Mouse (Mus musculus) CD8-positive naive resting alpha-beta T cell, adult 2 months (primary cell): ENCODE data around the gene Jam2.

Experiments
- DNase-seq, 2 experiments: peaks; one replicate each; pipeline ENCODE4 v3.0.0; 2022; ENCODE audit warnings: low read depth in 2 of 2, low spot score in 2 of 2

Gene Jam2

GRCm38 (mm10) chr16:84778861-84779630 lies 5.1 kb downstream of the Jam2 start:
- no peak for DNase-seq

- no peak for DNase-seq
Measured at GRCm38 (mm10) chr16:84779718-84780117, 5.8 kb downstream of the Jam2 start.

- DNase-seq, result no peak
Measured at GRCm38 (mm10) chr16:84783279-84783678, 9.4 kb downstream of the Jam2 start.

GRCm38 (mm10) chr16:84784966-84785365 lies 11.0 kb downstream of the Jam2 start:
- DNase-seq, result no peak

- DNase-seq, result no peak
Measured at GRCm38 (mm10) chr16:84790595-84791165, 16.8 kb downstream of the Jam2 start.

- DNase-seq, result no peak
Measured at GRCm38 (mm10) chr16:84793401-84793800, 19.5 kb downstream of the Jam2 start.

- DNase-seq, result no peak
Measured at GRCm38 (mm10) chr16:84795337-84795736, 21.4 kb downstream of the Jam2 start.

- no peak for DNase-seq
Measured at GRCm38 (mm10) chr16:84796678-84797077, 22.8 kb downstream of the Jam2 start.

- DNase-seq, result no peak
Measured at GRCm38 (mm10) chr16:84800038-84800437, 26.1 kb downstream of the Jam2 start.

- DNase-seq, result no peak
Measured at GRCm38 (mm10) chr16:84802217-84802616, 28.3 kb downstream of the Jam2 start.

- DNase-seq, result no peak
Measured at GRCm38 (mm10) chr16:84804866-84805265, 30.9 kb downstream of the Jam2 start.

- no peak for DNase-seq
Measured at GRCm38 (mm10) chr16:84806175-84806574, 32.3 kb downstream of the Jam2 start.

- no peak for DNase-seq
Measured at GRCm38 (mm10) chr16:84807874-84808273, 34.0 kb downstream of the Jam2 start.

GRCm38 (mm10) chr16:84810254-84810653 lies 36.3 kb downstream of the Jam2 start:
- DNase-seq, result no peak

GRCm38 (mm10) chr16:84813852-84814251 lies 39.9 kb downstream of the Jam2 start:
- no peak for DNase-seq

GRCm38 (mm10) chr16:84814511-84814910 lies 40.6 kb downstream of the Jam2 start:
- DNase-seq, result no peak

- DNase-seq, result peak in 1 of 2 experiments; percentile 28
Measured at GRCm38 (mm10) chr16:84817423-84817822, 43.5 kb downstream of the Jam2 start.

GRCm38 (mm10) chr16:84825009-84825408 lies 51.1 kb downstream of the Jam2 start:
- no peak for DNase-seq

GRCm38 (mm10) chr16:84831696-84832095 lies 57.8 kb downstream of the Jam2 start:
- DNase-seq, result no peak

- DNase-seq, result no peak
Measured at GRCm38 (mm10) chr16:84832736-84833135, 58.8 kb downstream of the Jam2 start.

GRCm38 (mm10) chr16:84834344-84834743 lies 60.4 kb downstream of the Jam2 start:
- no peak for DNase-seq

GRCm38 (mm10) chr16:84834745-84835440 lies 61.0 kb downstream of the Jam2 start, which contains the start of gene Gabpa:
Gabpa (plus strand) TSS chr16:84834925.
- DNase-seq, result peak; percentile 86 to 91
